Mouse (Mus musculus) ZHBTc4 (cell line): ENCODE results near the gene Adh1.
A peak's percentile ranks its signal among the peaks of the same experiment; 100 is the strongest.

Experiments
- DNase-seq: peaks from one replicate; pipeline ENCODE4 v3.0.0-alpha.2; 2011; ENCODE audit warnings: low read depth, low spot score

Gene Adh1

GRCm38 (mm10) chr3:138285986-138286385 lies 25.2 kb downstream of the Adh1 start:
- DNase-seq, result no peak

- no peak for DNase-seq
Observed at GRCm38 (mm10) chr3:138287686-138288085, 26.9 kb downstream of the Adh1 start.

- DNase-seq, result no peak
Observed at GRCm38 (mm10) chr3:138290672-138291071, 29.9 kb downstream of the Adh1 start.

GRCm38 (mm10) chr3:138291529-138292117 lies 30.8 kb downstream of the Adh1 start:
- no peak for DNase-seq

GRCm38 (mm10) chr3:138293298-138293895 lies 32.6 kb downstream of the Adh1 start:
- no peak for DNase-seq

- DNase-seq, result no peak
Observed at GRCm38 (mm10) chr3:138300130-138300529, 39.3 kb downstream of the Adh1 start.

- no peak for DNase-seq
Observed at GRCm38 (mm10) chr3:138302676-138303075, 41.9 kb downstream of the Adh1 start.

- DNase-seq, result no peak
Observed at GRCm38 (mm10) chr3:138303771-138304488, 43.1 kb downstream of the Adh1 start.

- no peak for DNase-seq
Observed at GRCm38 (mm10) chr3:138304489-138304871, 43.7 kb downstream of the Adh1 start.

GRCm38 (mm10) chr3:138305486-138306289 lies 44.9 kb downstream of the Adh1 start:
- DNase-seq, result no peak

- no peak for DNase-seq
Observed at GRCm38 (mm10) chr3:138306290-138306683, 45.5 kb downstream of the Adh1 start.

- peak; percentile 9 for DNase-seq
Observed at GRCm38 (mm10) chr3:138309910-138310309, 49.1 kb downstream of the Adh1 start.

- peak; percentile 20 for DNase-seq
Observed at GRCm38 (mm10) chr3:138311015-138311414, 50.2 kb downstream of the Adh1 start.

- DNase-seq, result no peak
Observed at GRCm38 (mm10) chr3:138312965-138313364, 52.2 kb downstream of the Adh1 start, which contains the start of gene Adh6a. TSS of gene Adh6a (plus strand) at chr3:138313286.

GRCm38 (mm10) chr3:138316908-138317472 lies 56.2 kb downstream of the Adh1 start:
- no peak for DNase-seq

GRCm38 (mm10) chr3:138325001-138325400 lies 64.2 kb downstream of the Adh1 start:
- no peak for DNase-seq

GRCm38 (mm10) chr3:138325466-138325865 lies 64.7 kb downstream of the Adh1 start:
- DNase-seq, result no peak

- no peak for DNase-seq
Observed at GRCm38 (mm10) chr3:138333910-138334309, 73.1 kb downstream of the Adh1 start.

GRCm38 (mm10) chr3:138334320-138334719 lies 73.5 kb downstream of the Adh1 start:
- DNase-seq, result no peak

GRCm38 (mm10) chr3:138335566-138335965 lies 74.8 kb downstream of the Adh1 start:
- DNase-seq, result no peak

- no peak for DNase-seq
Observed at GRCm38 (mm10) chr3:138336104-138336754, 75.4 kb downstream of the Adh1 start.
